Mouse (Mus musculus) right cerebral cortex, postnatal 25 days (tissue): ENCODE measurements around the gene Tmcc2.

Experiments used
- DNase-seq: peaks from one replicate; pipeline ENCODE4 v3.0.0; 2022

The Tmcc2 gene

GRCm38 (mm10) chr1:132311174-132311859 lies 79.8 kb downstream of the Tmcc2 start:
- no peak for DNase-seq

- DNase-seq: no peak
Observed at GRCm38 (mm10) chr1:132310754-132311153, 80.3 kb downstream of the Tmcc2 start.

DNA sequence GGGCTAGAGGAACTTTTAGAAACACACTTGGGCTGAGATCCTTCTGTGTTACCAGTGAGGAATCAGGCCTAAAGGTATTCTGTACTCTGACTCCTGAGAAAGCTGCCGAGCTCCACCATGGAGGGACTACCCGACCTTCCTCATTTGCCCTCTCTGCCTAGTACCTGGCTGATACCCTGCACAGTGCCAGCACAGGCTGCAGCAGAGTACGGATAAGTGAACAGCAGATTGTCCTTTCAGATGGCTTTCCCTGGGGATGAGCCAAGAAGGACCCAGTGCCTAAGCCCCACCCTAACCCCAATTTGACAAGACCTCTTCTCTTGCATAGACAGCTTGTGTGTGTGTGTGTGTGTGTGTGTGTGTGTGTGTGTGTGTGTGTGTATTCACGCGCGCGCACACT lies 82.4 kb downstream of the Tmcc2 start:
- no peak for DNase-seq

- no peak for DNase-seq
Observed at GRCm38 (mm10) chr1:132307962-132308361, 83.1 kb downstream of the Tmcc2 start.

DNA sequence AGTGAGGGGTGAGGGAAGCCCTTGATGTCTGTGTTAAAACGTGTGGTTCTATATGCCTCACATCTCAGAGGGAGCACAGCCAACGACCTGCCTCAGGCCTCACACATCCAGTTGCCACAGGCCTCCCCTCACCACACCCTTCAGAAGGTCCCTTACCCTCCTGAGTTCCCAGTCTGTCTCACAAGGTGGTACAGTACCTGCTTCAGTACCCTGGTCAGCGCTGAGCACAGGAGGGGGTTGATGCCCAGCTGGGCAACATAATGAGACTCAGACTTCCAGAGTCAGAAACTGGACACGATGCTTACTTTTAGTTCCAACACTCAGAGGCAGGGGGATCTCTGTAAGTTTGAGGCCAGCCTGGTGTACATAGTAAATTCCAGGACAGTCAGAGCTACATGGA lies 84.3 kb downstream of the Tmcc2 start:
- DNase-seq: no peak
